Comparison of ENCODE assay signal across 7 mouse cellular contexts in the genomic region with DNA sequence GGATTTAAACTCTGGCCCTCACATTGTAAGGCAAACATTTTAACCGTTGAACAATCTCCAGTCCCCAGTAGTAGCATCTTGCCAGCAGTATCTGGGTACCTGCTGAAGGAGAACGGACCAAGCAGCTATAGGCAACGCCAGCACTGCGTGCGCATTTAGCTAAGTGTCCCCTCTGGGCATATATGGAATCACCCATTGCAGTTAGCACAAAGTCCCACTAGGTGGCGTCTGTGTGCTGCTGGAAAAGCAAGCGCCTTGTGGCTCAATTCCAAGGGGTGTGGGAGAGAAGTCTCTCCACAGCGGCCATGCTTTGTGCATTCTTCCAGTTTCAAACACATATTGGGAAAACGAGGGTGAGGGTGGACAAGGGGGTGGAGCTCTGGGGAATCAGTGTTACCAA. TPM values are rescaled to one million over a fixed set of nuclear protein-coding genes. Genes with fewer than 3 reads are reported as not detected.
DNase-seq lines count a peak whose midpoint lies in the region; ATAC-seq and TF ChIP-seq lines count a peak whose summit lies in the region.

No protein-coding gene starts in this region.

- TF ChIP-seq POLR2A in cerebellum, adult 2 months (IDR thresholded peaks at IDR 0.05; ENCODE audit: borderline replicate concordance, insufficient read depth, low read length) = 0 out of 2 replicates have a peak, but pooled peaks have one; percentile 29
- no peak for TF ChIP-seq POLR2A in small intestine, adult 2 months (IDR thresholded peaks at IDR 0.05; ENCODE audit: low read depth, low read length)

- 0 out of 2 replicates have a peak overlapping the region, but pooled peaks have one; percentile 16 for H3K27ac ChIP-seq in cerebellum, adult 2 months (ENCODE audit: insufficient read depth, low read length)
- H3K27ac ChIP-seq in hindbrain, embryonic 14.5 days = no peak overlapping the region
- H3K27ac ChIP-seq in midbrain, embryonic 10.5 days (replicated peaks) = no peak overlapping the region
- H3K27ac ChIP-seq in small intestine, adult 2 months (ENCODE audit: insufficient read depth, low read depth, low read length) = no peak overlapping the region

- peak overlapping the region; percentile 9 for H3K4me3 ChIP-seq in cerebellum, adult 2 months (replicated peaks; ENCODE audit: insufficient read depth, low read depth, low read length)
- H3K4me3 ChIP-seq in hindbrain, embryonic 14.5 days (replicated peaks; ENCODE audit: low read length) = no peak overlapping the region
- no peak overlapping the region for H3K4me3 ChIP-seq in midbrain, embryonic 10.5 days
- H3K4me3 ChIP-seq in small intestine, adult 2 months (ENCODE audit: low read depth, low read length) = no peak overlapping the region

- H3K9me3 ChIP-seq in hindbrain, embryonic 14.5 days (ENCODE audit: control insufficient read depth, low read length) = no peaks in the 10 kb centered on the region
- no peaks in the 10 kb centered on the region for H3K9me3 ChIP-seq in midbrain, embryonic 10.5 days (replicated peaks)

- peaks cover 45% of the 10 kb centered on the region for H3K4me1 ChIP-seq in cerebellum, adult 2 months (ENCODE audit: control insufficient read depth, insufficient read depth, low read length)
- H3K4me1 ChIP-seq in hindbrain, embryonic 14.5 days (replicated peaks; ENCODE audit: control insufficient read depth, insufficient read depth, low read length) = peaks cover 13% of the 10 kb centered on the region; the same call in 1 of the 2 replicates
- H3K4me1 ChIP-seq in midbrain, embryonic 10.5 days = peaks cover 9% of the 10 kb centered on the region
- H3K4me1 ChIP-seq in small intestine, adult 2 months (ENCODE audit: control insufficient read depth, insufficient read depth, insufficient read length, low read length) = peaks cover 6% of the 10 kb centered on the region

- H3K27me3 ChIP-seq in cerebellum, adult 2 months (ENCODE audit: control insufficient read depth, insufficient read depth, low read length) = no peaks in the 10 kb centered on the region
- H3K27me3 ChIP-seq in hindbrain, embryonic 14.5 days (ENCODE audit: control insufficient read depth, insufficient read depth, low read length) = peaks cover 9% of the 10 kb centered on the region; the same call in 1 of the 2 replicates
- H3K27me3 ChIP-seq in midbrain, embryonic 10.5 days (ENCODE audit: low read depth, poor library complexity, severe bottlenecking) = peaks cover 37% of the 10 kb centered on the region
- H3K27me3 ChIP-seq in small intestine, adult 2 months (ENCODE audit: control insufficient read depth, insufficient read depth, low read length) = no peaks in the 10 kb centered on the region

- peak; percentile 13; the same call in 1 of the 2 replicates for ATAC-seq in frontal cortex, adult (ENCODE audit: low TSS enrichment)
- no peak for ATAC-seq in hindbrain, embryonic 14.5 days (ENCODE audit: low FRiP score)

- no peak overlapping the region for H3K4me2 ChIP-seq in hindbrain, embryonic 14.5 days (replicated peaks)

- no peak overlapping the region for H3K9ac ChIP-seq in hindbrain, embryonic 14.5 days

- no peaks in the 10 kb centered on the region for H3K36me3 ChIP-seq in hindbrain, embryonic 14.5 days (replicated peaks; ENCODE audit: control insufficient read depth, insufficient read depth)
- no peaks in the 10 kb centered on the region for H3K36me3 ChIP-seq in midbrain, embryonic 10.5 days
- no peaks in the 10 kb centered on the region for H3K36me3 ChIP-seq in small intestine, adult 2 months (ENCODE audit: control insufficient read depth, insufficient read depth, low read length)

- peak; percentile 98 for TF ChIP-seq CTCF in cerebellum, adult 2 months (IDR thresholded peaks at IDR 0.05; ENCODE audit: borderline replicate concordance, insufficient read depth, low read depth, low read length)
- TF ChIP-seq CTCF in small intestine, adult 2 months (IDR thresholded peaks at IDR 0.05; ENCODE audit: extremely low read depth, insufficient read length, insufficient replicate concordance, low read depth, low read length) = peak; percentile 91; the same call in 1 of the 2 replicates

- peak; percentile 93 for DNase-seq in ZHBTc4 (ENCODE audit: low read depth, low spot score)
- peak; percentile 89 to 93 for DNase-seq in cerebellum, adult 2 months
- DNase-seq in hindbrain, embryonic 14.5 days (ENCODE audit: low spot score) = peak; percentile 97
- peak; percentile 94 to 95 for DNase-seq in left cerebral cortex, adult 18-20 months (ENCODE audit: low spot score in 2 of 2)
- DNase-seq in midbrain, embryonic 10.5 days (ENCODE audit: low spot score) = peak; percentile 85

- 2% methylated on average over 9 of the region's 9 CpGs for WGBS in cerebellum, adult 2 months
- 2% methylated on average over 9 of the region's 9 CpGs for WGBS in hindbrain, embryonic 14.5 days
- WGBS in midbrain, embryonic 10.5 days = 4% methylated on average over 9 of the region's 9 CpGs
- 1% methylated on average over 9 of the region's 9 CpGs for WGBS in small intestine, adult 2 months

RNA-seq across cellular contexts. Expression of a gene that starts 12.7 kb away (rescaled TPM):
- 21.9 and 23.8 TPM in 2 replicates for polyA plus RNA-seq in cerebellum, adult 2 months (2012; rRNA removed)
- polyA plus RNA-seq in hindbrain, embryonic 14.5 days (2014; fragmentation: Nextera tagmentation; extraction: Ambion mirVana) = 16.5 and 19.2 TPM in 2 replicates
- 1 to 10 TPM; 6.4 to 7.5 TPM for total RNA-seq in left cerebral cortex, adult 18-20 months (2021)
- polyA plus RNA-seq in midbrain, embryonic 10.5 days (2016; fragmentation: Nextera tagmentation; extraction: Ambion mirVana) = 19.3 and 22.5 TPM in 2 replicates
- 15.2 and 23.4 TPM in 2 replicates for polyA plus RNA-seq in small intestine, adult 2 months (2012; rRNA removed)

RNA-seq across cellular contexts. Expression of a gene that starts 14.8 kb away (rescaled TPM):
- 0.57 and 0.73 TPM in 2 replicates for polyA plus RNA-seq in cerebellum, adult 2 months (2012; rRNA removed)
- polyA plus RNA-seq in hindbrain, embryonic 14.5 days (2014; fragmentation: Nextera tagmentation; extraction: Ambion mirVana) = not detected in 2 replicates
- total RNA-seq in left cerebral cortex, adult 18-20 months (2021) = under 1 TPM; 0.35 to 0.56 TPM
- 2.6 and 4.6 TPM in 2 replicates for polyA plus RNA-seq in midbrain, embryonic 10.5 days (2016; fragmentation: Nextera tagmentation; extraction: Ambion mirVana)
- 0.36 and 0.63 TPM in 2 replicates for polyA plus RNA-seq in small intestine, adult 2 months (2012; rRNA removed)

RNA-seq across cellular contexts. Expression of a gene that starts 21.8 kb away (rescaled TPM):
- 63.4 and 63.8 TPM in 2 replicates for polyA plus RNA-seq in cerebellum, adult 2 months (2012; rRNA removed)
- 10.7 and 11.9 TPM in 2 replicates for polyA plus RNA-seq in hindbrain, embryonic 14.5 days (2014; fragmentation: Nextera tagmentation; extraction: Ambion mirVana)
- 10 to 100 TPM; 13.8 to 15.6 TPM for total RNA-seq in left cerebral cortex, adult 18-20 months (2021)
- polyA plus RNA-seq in midbrain, embryonic 10.5 days (2016; fragmentation: Nextera tagmentation; extraction: Ambion mirVana) = 13.7 and 14.8 TPM in 2 replicates
- polyA plus RNA-seq in small intestine, adult 2 months (2012; rRNA removed) = 13.5 and 30.5 TPM in 2 replicates

RNA-seq across cellular contexts. Expression of a gene that starts 26.2 kb away (rescaled TPM):
- polyA plus RNA-seq in cerebellum, adult 2 months (2012; rRNA removed) = 20.4 and 22.1 TPM in 2 replicates
- 14.5 and 15.0 TPM in 2 replicates for polyA plus RNA-seq in hindbrain, embryonic 14.5 days (2014; fragmentation: Nextera tagmentation; extraction: Ambion mirVana)
- 10 to 100 TPM; 33.5 to 36.4 TPM for total RNA-seq in left cerebral cortex, adult 18-20 months (2021)
- polyA plus RNA-seq in midbrain, embryonic 10.5 days (2016; fragmentation: Nextera tagmentation; extraction: Ambion mirVana) = 5.4 and 6.2 TPM in 2 replicates
- 12.7 and 28.1 TPM in 2 replicates for polyA plus RNA-seq in small intestine, adult 2 months (2012; rRNA removed)

RNA-seq across cellular contexts. Expression of a gene that starts 27.9 kb away (rescaled TPM):
- polyA plus RNA-seq in cerebellum, adult 2 months (2012; rRNA removed) = 197 and 214 TPM in 2 replicates
- polyA plus RNA-seq in hindbrain, embryonic 14.5 days (2014; fragmentation: Nextera tagmentation; extraction: Ambion mirVana) = 119 and 123 TPM in 2 replicates
- total RNA-seq in left cerebral cortex, adult 18-20 months (2021) = 10 to 100 TPM; 67.0 to 68.5 TPM
- polyA plus RNA-seq in midbrain, embryonic 10.5 days (2016; fragmentation: Nextera tagmentation; extraction: Ambion mirVana) = 95.4 and 96.9 TPM in 2 replicates
- 86.9 and 141 TPM in 2 replicates for polyA plus RNA-seq in small intestine, adult 2 months (2012; rRNA removed)
